In the genomic region with DNA sequence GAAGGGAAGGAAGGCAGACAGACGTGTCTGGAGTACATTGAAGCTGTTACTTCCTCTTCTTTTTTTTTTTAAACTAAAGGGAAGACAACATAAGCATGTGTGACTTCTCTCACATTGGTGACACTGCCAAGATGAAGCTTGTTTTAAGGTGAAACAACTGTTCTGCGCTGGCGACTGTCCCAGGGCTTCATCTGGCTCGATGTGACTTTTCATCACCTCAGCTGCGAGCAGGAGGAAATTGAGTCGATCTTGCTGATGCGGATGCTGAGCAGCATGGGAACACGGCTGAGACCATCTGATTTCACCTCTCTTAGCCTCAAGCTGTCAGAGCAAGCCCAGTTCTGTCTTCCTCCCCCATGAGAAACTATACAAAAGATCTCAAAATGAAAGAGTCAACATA, we compare ENCODE assay signal across 11 mouse cellular contexts.
DNase-seq lines count a peak whose midpoint lies in the region; ATAC-seq lines count a peak whose summit lies in the region.
"Had no signal": no experiment of that assay in that cellular context is flagged by ENCODE, and none has a peak within 500 bp of the region (broad histone marks: within the 10 kb centered on the region; RNA-seq: fewer than 3 reads in every experiment).

No protein-coding gene starts in this region.

- H3K27ac ChIP-seq in liver, embryonic 12.5 days: no peak overlapping the region
- H3K27ac ChIP-seq: liver, embryonic 15.5 days had no signal

- H3K4me2 ChIP-seq in liver, embryonic 12.5 days: no peak overlapping the region
- H3K4me2 ChIP-seq: liver, embryonic 15.5 days had no signal

- WGBS in liver, embryonic 12.5 days (ENCODE audit: insufficient replicate concordance): 58% methylated on average over 8 of the region's 8 CpGs

- ATAC-seq in liver, embryonic 12.5 days: no peak
- ATAC-seq: CD4-positive, CD25-positive, alpha-beta regulatory T cell, adult 4 months had no signal

- H3K9ac ChIP-seq in liver, embryonic 12.5 days: no peak overlapping the region
- H3K9ac ChIP-seq: liver, embryonic 15.5 days had no signal

- no peaks in the 10 kb centered on the region for H3K27me3 ChIP-seq in liver, embryonic 12.5 days (replicated peaks)
- H3K27me3 ChIP-seq: liver, embryonic 15.5 days had no signal

- H3K4me1 ChIP-seq in liver, embryonic 12.5 days: no peaks in the 10 kb centered on the region
- H3K4me1 ChIP-seq: liver, embryonic 15.5 days had no signal

- DNase-seq in gastrocnemius, postnatal 10 days: peak; percentile 32
- DNase-seq in gastrocnemius, adult 8-10 months (ENCODE audit: low spot score in 2 of 2): no peak
- peak; percentile 44 for DNase-seq in fibroblast of lung, adult 2 months (ENCODE audit: low read depth)
- peak; percentile 81 for DNase-seq in heart, postnatal 4 days
- DNase-seq in lung, postnatal 36 days: peak; percentile 30
- no peak for DNase-seq in layer of hippocampus, adult 8-10 months (ENCODE audit: low spot score in 2 of 2)
- DNase-seq in cerebellum, postnatal 36 days: no peak

- no peak overlapping the region for H3K4me3 ChIP-seq in liver, embryonic 12.5 days
- H3K4me3 ChIP-seq: liver, embryonic 15.5 days; myocyte had no signal

- H3K36me3 ChIP-seq in liver, embryonic 12.5 days: no peaks in the 10 kb centered on the region
- H3K36me3 ChIP-seq: liver, embryonic 15.5 days had no signal

- H3K9me3 ChIP-seq in liver, embryonic 12.5 days (replicated peaks): no peaks in the 10 kb centered on the region
- H3K9me3 ChIP-seq: liver, embryonic 15.5 days had no signal

Comparison
In these comparisons a context has a peak if more than half of its experiments do, and no peak if none do; other contexts are left out.
1. DNase-seq: peak in gastrocnemius, postnatal 10 days (single experiment), fibroblast of lung, adult 2 months (single experiment), heart, postnatal 4 days (single experiment) and lung, postnatal 36 days (single experiment); none in gastrocnemius, adult 8-10 months (0 of 2), layer of hippocampus, adult 8-10 months (0 of 2) and cerebellum, postnatal 36 days (0 of 2).